Mouse (Mus musculus) mouse trophoblast stem cell (cell line): ENCODE results near the gene Gm49373.
"Not testable (repeated sequence)": the region's sequence is repeated elsewhere in the genome, so short reads cannot be mapped to it uniquely, and the experiment has no call there.

Experiments
- in situ Hi-C, 2 experiments: fragments of 300-500 bp; cut with MseI, MboI; formaldehyde crosslinking; loops; 2 replicates in 1 of 2; 3 replicates in 1 of 2; pipeline ENCODE4 v1.15.1; 2025

Gene Gm49373

DNA sequence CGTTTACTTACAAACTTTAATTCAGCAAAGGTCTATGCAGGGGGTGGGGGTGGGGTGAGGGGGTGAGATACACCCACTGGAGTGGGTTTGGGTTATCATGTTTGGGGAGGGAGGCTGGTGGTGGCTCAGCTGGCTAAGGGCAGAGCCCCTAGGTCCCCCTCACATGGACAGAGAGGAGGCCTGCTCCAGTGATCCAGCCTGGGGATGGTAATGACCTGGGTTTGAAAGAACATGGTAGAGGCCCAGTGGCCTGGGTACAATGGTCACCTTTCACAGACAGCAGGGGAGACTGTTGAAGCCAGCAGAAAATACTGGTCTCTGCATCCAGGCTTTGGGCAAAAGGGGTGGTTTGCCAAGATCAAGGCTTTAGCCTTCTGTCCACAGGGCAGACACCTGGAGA, 1.3 kb upstream of the Gm49373 start:
- in situ Hi-C loops = no loop called here

DNA sequence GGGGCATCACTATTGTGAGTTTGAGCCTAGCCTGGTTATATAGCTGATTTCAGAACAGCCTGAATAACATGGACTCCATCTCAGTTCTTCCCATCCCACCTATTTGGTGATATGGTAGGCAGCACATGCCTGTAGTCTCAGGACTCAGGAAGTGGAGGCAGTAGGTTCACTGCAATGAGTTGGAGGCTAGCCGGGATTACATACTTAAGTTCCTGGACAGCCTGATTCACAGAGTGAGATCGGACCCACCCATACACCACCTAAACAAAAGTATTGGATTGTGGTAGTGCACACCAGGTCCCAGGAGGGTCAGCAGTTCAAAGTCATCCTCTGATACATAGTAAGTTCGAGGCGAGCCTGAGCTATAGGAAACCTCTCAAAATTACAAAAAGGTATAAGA, 255 bp downstream of the Gm49373 start:
- in situ Hi-C loops = no loop called here

DNA sequence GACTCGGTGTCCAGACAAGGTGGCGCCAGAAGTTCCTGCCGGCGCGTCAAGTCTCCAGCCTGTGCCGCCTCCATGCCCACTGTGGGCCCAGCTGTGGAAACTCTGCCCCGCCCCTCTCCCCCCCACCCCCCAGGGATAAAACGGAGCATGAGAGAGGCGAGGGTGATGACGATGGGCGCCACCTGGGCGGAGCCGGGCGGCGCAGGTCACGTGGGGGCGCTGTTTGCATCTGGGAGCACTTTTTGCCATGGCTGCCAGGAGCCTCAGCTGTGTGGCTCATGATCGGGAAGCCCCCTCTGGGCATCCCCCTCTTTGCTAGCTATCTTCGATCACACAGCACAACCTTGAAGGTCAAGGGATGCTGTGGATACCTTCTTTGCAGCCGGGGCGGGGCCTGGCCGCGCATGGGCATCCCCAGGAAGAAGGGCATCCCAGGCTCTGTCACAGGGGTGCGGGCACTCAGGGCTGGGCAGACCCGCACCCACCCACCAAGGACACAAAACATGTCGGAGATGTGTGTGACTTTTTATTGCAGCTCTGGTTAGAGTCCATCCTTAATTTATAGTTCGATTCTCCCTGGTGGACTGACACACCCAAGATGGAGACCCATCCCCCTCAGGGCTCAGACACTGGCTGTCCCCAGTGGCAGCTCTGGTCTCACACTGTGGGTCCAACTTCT, 5.8 kb downstream of the Gm49373 start, which contains the start of gene Zglp1:
TSS of gene Zglp1 (minus strand) at position 88 of the 679 bp plus-strand sequence.
- in situ Hi-C loops = no loop called here

DNA sequence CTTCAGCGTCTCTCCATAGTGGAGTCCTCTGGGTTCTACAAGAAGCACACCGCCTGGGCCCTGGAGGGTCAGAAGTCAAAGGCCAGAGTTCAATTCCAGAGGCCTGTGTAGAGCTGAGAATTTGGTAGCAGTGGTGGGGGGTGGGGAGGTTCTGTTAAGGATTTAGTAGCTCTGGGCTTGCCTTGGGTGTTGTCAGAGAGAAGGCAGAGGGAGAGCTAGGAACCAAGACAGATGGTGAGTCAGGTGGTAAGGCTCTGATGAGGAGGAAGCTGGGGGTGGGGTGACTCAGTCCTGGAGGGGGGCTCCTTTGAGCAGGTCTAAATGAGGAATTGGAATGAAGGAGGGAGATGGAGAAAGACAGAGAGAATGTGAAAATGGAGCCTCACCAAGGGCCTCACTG, 10.0 kb downstream of the Gm49373 start:
- in situ Hi-C loops = no loop called here

DNA sequence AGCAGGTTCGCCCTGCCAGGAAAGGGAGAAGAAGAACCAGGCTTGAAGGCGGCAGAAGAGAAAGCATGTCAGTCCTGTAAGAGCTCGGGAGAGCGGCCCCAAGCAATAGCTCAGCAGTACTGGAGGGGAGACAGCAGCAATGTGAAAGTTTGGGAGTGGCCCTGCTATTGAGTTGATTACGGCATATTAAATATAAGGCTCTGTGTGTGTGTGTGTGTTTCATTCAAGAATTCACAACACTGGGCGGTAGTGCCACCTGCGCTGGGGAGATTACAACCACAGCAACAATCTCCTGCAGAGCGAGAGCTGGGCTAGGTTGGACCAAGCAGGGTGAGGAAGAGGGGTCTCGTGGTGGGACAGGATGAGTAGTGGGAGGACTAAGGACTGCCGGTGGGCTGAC, 21.3 kb downstream of the Gm49373 start:
- in situ Hi-C loops = no loop called here

DNA sequence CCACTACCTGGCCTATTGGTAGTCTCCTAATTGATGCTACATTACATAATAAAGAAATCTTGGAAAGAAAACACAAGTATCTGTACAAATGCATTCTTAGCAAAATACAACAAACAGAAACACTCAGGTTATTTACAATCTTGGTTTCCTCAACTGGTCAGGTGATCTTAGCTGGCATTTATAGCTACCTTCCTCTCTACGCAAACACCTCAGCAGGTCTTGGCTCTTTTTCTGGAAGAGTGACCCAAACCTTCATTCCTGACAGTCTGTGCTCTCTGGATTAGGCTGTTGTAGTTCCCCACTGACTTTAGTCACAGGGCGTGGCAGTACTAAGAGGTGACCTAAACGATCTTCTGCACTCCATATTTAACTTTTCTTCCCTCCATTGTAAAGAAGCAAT, 27.7 kb downstream of the Gm49373 start:
- in situ Hi-C loops = no loop called here

DNA sequence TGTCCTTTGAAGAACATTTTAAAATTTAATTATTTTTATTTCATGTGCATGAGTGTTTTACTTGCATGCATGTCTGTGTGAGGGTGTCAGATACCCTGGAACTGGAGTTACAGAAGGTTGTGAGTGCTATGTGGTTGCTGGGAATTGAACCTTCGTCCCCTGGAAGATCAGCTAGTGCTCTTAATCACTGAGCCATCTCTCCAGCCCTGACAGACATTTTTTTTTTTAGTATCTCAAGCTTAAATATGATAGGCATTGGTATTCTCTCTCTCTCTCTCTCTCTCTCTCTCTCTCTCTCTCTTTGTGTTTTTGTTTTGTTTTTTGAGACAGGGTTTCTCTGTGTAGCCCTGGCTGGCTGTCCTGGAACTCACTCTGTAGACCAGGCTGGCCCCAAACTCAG, 28.1 kb downstream of the Gm49373 start:
- in situ Hi-C loops = not testable (repeated sequence)

DNA sequence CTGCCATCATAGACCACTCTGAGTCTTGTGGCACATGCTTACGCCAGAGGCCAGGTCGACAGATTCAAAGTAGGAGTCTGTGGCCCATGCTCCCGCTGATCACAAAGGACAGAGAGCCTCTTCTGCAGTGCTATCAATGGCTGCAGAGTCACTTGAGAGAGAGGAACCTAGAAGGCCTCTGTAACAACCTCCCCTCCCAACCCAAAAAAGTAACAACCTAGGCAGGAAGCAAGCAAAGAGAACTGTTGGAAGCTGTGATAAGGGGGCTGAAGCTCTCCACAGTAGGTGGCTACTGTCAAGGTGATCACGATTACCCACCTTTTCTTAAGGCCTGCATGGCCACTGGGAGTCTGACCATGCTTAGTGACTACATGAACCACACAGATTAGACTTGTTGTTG, 29.3 kb downstream of the Gm49373 start:
- in situ Hi-C loops = no loop called here

DNA sequence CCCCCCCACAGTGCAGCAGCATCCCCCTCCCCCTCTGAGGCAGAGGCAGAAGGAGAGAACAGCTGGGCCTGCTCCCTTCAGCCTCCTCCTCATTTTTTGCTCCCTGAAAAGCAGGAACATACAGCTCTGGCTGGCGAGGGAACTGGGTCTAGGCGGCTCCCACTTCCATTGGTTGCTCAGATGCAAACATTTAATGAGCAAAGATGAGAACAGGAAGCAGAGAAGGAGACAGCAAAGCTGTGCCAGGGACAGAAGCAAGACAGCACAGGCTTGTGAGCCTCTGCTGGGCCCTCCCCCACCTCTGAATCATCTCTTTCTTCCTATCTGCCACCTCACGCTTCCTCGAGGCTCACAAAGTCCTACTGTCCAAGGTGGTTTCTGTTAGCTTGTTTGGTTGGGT, 31.6 kb downstream of the Gm49373 start:
- in situ Hi-C loops = no loop called here

DNA sequence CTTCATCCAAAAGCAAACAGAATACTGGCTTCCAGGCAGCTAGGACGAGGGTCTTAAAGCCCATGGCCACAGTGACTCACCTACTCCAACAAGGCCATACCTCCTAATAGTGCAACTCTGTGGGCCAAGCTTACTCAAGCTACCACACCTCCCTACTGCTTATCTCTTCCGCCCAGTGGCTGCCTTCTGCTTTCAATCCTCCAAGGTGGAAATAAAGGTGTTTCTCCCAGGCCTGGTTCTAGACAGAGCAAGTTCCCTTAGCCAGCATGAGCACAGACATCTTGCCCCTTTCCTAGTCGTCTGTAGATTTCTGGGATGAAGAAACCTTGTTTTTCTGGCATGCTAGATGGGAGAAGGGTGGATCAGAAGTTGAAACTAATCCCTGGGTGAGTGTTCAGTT, 33.1 kb downstream of the Gm49373 start:
- in situ Hi-C loops = no loop called here

DNA sequence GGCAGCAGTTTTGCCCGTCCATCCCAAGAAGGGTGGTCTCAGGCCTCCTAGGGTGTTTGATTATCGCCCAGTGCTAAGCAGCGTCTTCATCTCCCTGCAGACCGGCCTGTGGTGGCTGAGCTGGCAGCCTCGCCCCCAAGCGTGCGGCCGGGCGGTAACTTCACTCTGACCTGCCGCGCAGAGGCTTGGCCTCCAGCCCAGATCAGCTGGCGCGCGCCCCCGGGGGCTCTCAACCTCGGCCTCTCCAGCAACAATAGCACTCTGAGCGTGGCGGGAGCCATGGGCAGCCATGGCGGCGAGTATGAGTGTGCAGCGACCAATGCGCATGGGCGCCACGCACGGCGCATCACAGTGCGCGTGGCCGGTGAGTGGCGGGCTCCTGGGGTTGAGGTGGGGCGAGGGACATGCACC, 35.4 kb downstream of the Gm49373 start:
- in situ Hi-C loops = no loop called here

DNA sequence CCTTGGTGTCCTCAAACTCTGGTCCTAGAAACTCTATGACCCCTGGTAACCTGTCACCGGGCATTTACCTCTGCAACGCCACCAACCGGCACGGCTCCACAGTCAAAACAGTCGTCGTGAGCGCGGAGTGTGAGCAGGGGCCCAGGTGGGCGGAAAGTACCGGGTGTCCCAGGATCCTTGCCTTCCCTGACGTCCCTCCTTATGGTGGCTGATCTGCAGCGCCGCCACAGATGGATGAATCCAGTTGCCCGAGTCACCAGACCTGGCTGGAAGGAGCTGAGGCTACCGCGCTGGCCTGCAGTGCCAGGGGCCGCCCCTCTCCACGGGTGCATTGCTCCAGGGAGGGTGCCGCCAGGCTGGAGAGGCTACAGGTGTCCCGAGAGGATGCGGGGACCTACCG, 36.2 kb downstream of the Gm49373 start:
- in situ Hi-C loops = no loop called here

DNA sequence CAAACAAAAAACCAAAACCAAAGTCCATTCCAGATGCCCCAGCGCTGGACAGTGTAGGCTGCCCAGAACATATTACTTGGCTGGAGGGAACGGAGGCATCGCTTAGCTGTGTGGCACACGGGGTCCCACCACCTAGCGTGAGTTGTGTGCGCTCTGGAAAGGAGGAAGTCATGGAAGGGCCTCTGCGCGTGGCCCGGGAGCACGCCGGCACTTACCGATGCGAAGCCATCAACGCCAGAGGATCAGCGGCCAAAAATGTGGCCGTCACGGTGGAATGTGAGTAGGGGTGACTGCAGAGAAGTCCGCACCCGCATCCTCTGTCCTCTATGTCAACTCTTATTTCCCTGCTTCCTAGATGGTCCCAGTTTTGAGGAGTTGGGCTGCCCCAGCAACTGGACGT, 36.7 kb downstream of the Gm49373 start:
- in situ Hi-C loops = no loop called here

DNA sequence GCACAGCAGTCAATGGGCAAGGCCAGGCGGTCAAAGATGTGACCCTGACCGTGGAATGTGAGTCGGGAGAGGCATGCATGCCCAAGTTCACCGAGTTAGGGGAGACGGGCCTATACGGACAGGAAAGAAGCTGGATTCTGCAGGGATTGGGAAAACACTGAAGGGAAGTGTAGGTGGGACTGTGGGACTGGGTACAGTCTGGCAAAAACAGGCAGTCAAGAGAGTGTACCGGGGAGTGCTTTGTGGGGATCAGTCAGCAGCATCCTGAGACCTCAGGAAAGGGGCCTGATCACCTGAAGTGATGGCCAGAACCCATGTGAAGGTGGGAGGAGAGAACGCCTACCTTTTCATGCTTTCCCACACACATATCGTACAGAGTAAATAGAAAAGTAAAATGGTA, 37.3 kb downstream of the Gm49373 start:
- in situ Hi-C loops = no loop called here

DNA sequence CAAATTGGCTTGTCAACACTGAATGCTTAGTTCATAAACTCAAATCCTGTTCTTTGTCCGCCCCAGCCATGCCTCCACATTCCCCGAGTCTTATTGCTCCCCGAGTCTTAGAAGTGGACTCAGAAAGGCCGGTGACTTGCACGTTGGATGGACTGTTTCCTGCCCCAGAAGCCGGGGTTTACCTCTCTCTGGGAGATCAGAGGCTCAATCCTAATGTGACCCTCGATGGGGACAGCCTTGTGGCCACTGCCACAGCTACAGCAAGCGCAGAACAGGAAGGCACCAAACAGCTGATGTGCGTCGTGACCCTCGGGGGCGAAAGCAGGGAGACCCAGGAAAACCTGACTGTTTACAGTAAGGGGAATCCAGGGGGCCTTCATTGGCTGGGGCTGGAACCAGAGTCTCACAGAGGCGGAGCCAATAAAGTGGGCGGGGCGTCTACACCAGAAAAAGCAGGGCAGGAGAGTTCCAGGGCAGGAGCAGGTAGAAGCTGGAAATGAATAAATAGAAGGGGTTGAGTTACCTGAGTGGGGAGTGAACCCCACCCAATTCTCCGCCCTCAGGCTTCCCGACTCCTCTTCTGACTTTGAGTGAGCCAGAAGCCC, 38.3 kb downstream of the Gm49373 start:
- in situ Hi-C loops = no loop called here

DNA sequence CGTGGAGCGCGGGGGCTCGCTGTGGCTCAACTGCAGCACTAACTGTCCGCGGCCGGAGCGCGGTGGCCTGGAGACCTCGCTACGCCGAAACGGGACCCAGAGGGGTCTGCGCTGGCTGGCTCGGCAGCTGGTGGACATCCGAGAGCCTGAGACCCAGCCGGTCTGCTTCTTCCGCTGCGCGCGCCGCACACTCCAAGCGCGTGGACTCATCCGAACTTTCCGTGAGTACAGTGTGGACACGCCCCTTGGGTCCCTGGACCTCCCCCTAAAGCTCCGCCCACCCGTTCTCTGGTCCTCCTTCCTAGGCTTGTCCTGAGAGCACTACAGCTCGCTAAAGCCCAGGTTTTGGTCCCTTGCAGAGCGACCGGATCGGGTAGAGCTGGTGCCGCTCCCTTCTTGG, 39.8 kb downstream of the Gm49373 start:
- in situ Hi-C loops = no loop called here

DNA sequence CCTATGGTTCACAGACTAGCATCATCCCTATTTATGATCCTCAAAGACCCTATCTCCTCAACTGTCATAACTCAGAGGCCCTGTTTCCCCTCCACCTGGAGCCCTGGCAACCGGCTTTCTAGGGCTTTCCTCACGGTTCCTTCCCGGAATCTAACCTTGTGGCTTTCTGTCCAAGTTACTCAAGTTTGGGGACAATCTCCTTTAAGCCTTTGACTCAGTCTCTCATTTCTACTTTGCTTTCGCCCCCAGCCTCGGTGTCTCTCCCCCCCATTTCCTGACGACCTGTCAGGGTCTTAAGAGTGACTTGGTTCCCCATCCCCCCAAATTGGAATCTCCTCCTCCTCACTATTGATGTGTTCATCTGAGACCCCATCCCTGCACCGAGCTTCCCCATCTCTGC, 40.4 kb downstream of the Gm49373 start:
- in situ Hi-C loops = no loop called here

DNA sequence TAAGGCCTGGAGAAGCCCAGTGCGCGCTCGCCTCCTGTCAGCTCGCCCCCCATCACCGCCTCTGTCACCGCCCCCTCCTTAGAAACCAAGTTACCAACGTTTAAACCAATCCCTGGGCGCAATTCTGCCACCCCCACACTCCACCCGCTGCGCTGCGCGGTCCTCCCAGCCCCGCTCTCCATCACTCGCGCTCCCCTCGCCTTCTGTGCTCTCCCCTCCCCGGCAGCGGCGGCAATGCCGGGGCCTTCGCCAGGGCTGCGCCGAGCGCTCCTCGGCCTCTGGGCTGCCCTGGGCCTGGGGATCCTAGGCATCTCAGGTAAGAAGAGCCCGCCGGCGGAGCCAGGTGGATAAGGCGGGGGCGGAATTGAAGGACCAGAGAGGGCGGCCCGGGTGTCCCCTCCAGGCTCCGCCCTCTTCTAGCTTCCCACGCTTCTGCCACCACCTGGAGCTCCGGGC, 41.0 kb downstream of the Gm49373 start, which contains the start of gene Icam5:
TSS of gene Icam5 (plus strand) at position 178 of the 456 bp plus-strand sequence.
- in situ Hi-C loops = no loop called here

DNA sequence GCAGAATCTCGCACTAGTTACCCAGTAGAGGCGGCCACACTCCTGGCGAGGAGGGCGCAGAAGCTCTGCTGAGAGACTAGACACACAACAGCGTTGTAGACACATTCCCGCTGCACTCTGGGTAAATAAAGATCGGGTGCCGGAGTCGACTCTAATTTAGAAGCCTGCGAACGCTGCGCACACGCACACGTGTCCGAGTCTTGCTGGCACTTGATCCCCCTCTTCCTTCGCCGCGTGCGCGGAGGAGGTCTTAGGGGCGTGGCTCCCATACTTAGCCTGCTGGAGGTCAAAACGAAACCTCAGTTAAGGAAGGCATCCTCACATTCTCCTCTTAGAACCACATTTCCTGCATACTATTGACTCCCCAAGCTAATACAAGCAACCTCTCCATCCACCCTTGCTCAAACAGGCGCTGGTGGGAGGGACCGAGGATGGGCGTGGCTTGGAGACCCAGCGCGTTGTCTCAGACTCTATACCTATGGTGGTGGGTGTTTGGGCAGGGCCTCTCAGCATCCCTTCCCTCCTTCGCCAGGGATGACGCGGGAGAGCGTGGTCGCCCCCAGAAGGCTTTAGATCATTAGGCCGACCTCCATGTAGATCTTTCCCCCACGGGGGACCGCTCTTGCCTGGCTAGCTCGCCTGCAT, 41.5 kb downstream of the Gm49373 start:
- in situ Hi-C loops = no loop called here

DNA sequence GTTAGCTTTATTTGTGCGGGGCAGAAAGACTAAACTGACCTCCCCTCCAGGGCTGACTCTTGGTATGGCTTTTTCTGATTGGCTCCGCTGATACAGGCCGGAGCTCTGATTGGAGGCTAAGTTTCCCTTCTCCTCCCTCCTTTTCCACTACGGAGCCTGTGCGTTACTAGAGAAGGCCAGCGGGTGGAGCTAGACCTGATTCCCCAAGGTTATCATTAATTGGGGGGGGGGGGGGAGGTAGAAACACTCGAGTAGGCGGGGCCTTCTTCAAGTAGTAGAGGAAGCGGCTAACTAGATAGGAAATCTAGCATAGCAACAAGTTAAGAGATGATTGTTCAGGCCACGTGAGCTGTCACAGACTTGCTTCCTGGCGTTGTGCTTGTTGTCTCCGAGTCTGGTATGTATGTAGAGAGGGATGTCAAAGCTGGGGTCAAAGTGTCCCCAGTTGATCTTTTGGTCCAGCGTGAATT, 42.1 kb downstream of the Gm49373 start:
- in situ Hi-C loops = no loop called here

DNA sequence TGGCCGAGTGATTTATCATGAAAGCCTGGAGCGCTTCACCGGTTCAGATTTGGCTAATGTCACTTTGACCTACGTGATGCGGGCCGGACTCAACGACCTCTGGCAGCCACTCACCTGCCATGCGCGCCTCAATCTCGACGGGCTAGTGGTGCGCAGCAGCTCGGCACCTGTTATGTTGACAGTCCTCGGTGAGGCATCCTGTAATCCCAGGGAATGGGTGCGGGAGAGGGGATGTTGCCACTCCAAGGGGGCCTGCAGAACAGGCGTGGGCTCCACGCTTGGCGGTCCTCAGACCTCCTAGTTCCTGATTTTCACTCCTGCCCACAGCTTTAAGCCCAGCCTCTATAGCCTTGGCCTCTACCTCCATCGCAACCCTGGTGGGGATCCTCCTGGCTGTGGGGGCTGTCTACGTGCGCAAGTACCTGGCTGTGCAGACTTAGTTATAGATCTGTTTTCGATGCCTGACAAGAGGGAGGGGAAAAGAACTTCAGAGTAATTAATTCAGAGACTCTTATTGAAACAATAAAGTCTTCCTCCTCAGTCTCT, 42.8 kb downstream of the Gm49373 start:
- in situ Hi-C loops = no loop called here

DNA sequence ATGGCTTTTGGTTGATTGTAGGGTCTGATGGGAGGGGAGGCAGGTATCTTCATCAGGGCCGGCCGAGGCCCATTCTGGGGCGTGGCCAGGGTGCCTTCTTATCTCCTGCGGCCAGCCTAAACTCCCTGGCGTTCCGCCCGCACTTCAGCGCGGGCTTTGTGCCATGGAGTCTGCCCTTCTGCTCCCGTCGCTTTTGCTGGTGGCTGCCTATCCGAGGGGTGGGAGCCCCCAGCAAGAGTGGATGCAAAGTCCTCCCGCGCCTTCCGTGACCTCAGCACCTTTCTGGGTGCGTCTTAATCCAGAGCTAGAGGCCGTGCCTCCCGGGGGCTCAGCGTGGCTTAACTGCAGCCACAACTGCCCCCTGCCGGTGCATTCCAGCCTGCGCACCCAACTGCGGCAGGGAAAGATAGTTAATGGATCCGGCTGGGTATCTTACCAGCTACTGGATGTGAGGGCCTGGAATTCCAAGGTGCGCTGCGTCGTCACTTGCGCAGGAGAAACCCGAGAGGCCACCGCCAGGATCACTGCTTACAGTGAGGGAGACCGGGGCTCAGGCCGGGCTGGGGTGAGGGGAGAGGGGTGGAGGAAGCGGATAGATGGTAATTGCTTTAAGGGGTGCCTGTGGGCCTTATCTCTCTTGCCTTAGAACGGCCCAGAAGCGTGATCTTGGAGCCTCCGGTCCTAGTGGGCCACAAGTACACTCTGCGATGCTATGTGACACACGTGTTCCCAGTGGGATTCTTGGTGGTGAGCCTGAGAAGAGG, 43.4 kb downstream of the Gm49373 start, which contains the start of gene Icam4:
TSS of gene Icam4 (plus strand) at position 83 of the 764 bp plus-strand sequence.
- in situ Hi-C loops = no loop called here
